Mouse (Mus musculus) liver, embryonic 15.5 days (tissue): ENCODE measurements around the gene Slc38a11. TPM values are rescaled to one million over a fixed set of nuclear protein-coding genes. Genes with fewer than 3 reads are reported as not detected.
A peak's percentile ranks its signal among the peaks of the same experiment; 100 is the strongest.

Experiments used
- ATAC-seq: fragments of 200-750 bp; cut with Nextera tagmentation; 2 replicates; pipeline ENCODE4 v1.8.0; 2017; ENCODE audit warnings: moderate number of reproducible peaks, mild to moderate bottlenecking, moderate library complexity; ENCODE audit not compliant: insufficient read depth
- H3K27ac ChIP-seq: fragments of 300-500 bp; sonication (generic); replicated peaks from 2 replicates; pipeline ENCODE4 v1.5.1; 2015; ENCODE audit warnings: mild to moderate bottlenecking, inconsistent platforms
- H3K27me3 ChIP-seq: fragments of 300-500 bp; sonication (generic); 2 replicates; pipeline ENCODE4 v1.6.1; 2015; ENCODE audit warnings: mild to moderate bottlenecking, inconsistent platforms
- H3K36me3 ChIP-seq: fragments of 300-500 bp; sonication (generic); replicated peaks from 2 replicates; pipeline ENCODE4 v1.6.1; 2015; ENCODE audit warnings: moderate library complexity, mild to moderate bottlenecking, inconsistent platforms
- H3K4me1 ChIP-seq: fragments of 300-500 bp; sonication (generic); replicated peaks from 2 replicates; pipeline ENCODE4 v1.6.1; 2015; ENCODE audit warnings: inconsistent platforms
- H3K4me2 ChIP-seq: fragments of 300-500 bp; sonication (generic); 2 replicates; pipeline ENCODE4 v1.6.1; 2015; ENCODE audit warnings: moderate library complexity, mild to moderate bottlenecking, inconsistent platforms
- H3K4me3 ChIP-seq: fragments of 300-500 bp; sonication (generic); replicated peaks from 2 replicates; pipeline ENCODE4 v1.5.1; 2015; ENCODE audit warnings: mild to moderate bottlenecking, inconsistent platforms
- H3K9ac ChIP-seq: fragments of 300-500 bp; sonication (generic); 2 replicates; pipeline ENCODE4 v1.6.1; 2015; ENCODE audit warnings: moderate library complexity, mild to moderate bottlenecking, inconsistent platforms
- H3K9me3 ChIP-seq: fragments of 300-500 bp; sonication (generic); replicated peaks from 2 replicates; pipeline ENCODE4 v1.6.1; 2016; ENCODE audit warnings: inconsistent platforms
- WGBS: fragments of 180-500 bp; shearing (Covaris S2); methylation state at CpG from one replicate; pipeline ENCODE4 v1.1.7; 2015; ENCODE audit warnings: mixed read lengths; ENCODE audit not compliant: insufficient replicate concordance; 5-methylcytosine and 5-hydroxymethylcytosine counted together
- polyA plus RNA-seq: library from polyadenylated mRNA; unstranded; fragments of >200 nt; fragmentation: Nextera tagmentation; extraction: Ambion mirVana; gene quantifications from 2 replicates; pipeline ENCODE4 v1.2.1, GENCODE M21; 2015

The Slc38a11 gene
- polyA plus RNA-seq, 1 experiment from 2014 or later: not detected

GRCm38 (mm10) chr2:65321998-65322754 lies 41.7 kb downstream of the Slc38a11 start:
- no peak overlapping the region for H3K4me2 ChIP-seq
- no peak for ATAC-seq
- 67% methylated on average over 6 of the region's 6 CpGs for WGBS

GRCm38 (mm10) chr2:65320975-65321374 lies 42.9 kb downstream of the Slc38a11 start:
- no peak overlapping the region for H3K27ac ChIP-seq
- WGBS: 62% methylated on average over 2 of the region's 2 CpGs
- no peak overlapping the region for H3K9ac ChIP-seq
- H3K27me3 ChIP-seq: no peaks in the 10 kb centered on the region
- no peaks in the 10 kb centered on the region for H3K9me3 ChIP-seq
- H3K36me3 ChIP-seq: no peaks in the 10 kb centered on the region
- ATAC-seq: no peak
- no peaks in the 10 kb centered on the region for H3K4me1 ChIP-seq
- no peak overlapping the region for H3K4me2 ChIP-seq
- H3K4me3 ChIP-seq: no peak overlapping the region

More at GRCm38 (mm10) chr2:65321998-65322754, 41.7 kb downstream of the Slc38a11 start:
- Histone ChIP-seq H3K4me1 (no peaks in the 10 kb centered on the region), H3K36me3 (no peaks in the 10 kb centered on the region), H3K27ac (no peak overlapping the region), H3K4me3 (no peak overlapping the region), H3K9me3 (no peaks in the 10 kb centered on the region), H3K27me3 (no peaks in the 10 kb centered on the region), H3K9ac (no peak overlapping the region)

- no peaks in the 10 kb centered on the region for H3K4me1 ChIP-seq
- H3K27me3 ChIP-seq: no peaks in the 10 kb centered on the region
- no peak overlapping the region for H3K9ac ChIP-seq
- no peaks in the 10 kb centered on the region for H3K36me3 ChIP-seq
- no peak overlapping the region for H3K4me2 ChIP-seq
- 56% methylated on average over 12 of the region's 12 CpGs for WGBS
- H3K4me3 ChIP-seq: no peak overlapping the region
- no peak overlapping the region for H3K27ac ChIP-seq
- H3K9me3 ChIP-seq: no peaks in the 10 kb centered on the region
- no peak for ATAC-seq
Observed at GRCm38 (mm10) chr2:65316721-65317120, 47.1 kb downstream of the Slc38a11 start.

- no peaks in the 10 kb centered on the region for H3K36me3 ChIP-seq
- ATAC-seq: no peak
- H3K27ac ChIP-seq: no peak overlapping the region
- no peak overlapping the region for H3K4me2 ChIP-seq
- H3K4me3 ChIP-seq: no peak overlapping the region
- WGBS: 67% methylated on average over 3 of the region's 3 CpGs
- no peaks in the 10 kb centered on the region for H3K9me3 ChIP-seq
- no peak overlapping the region for H3K9ac ChIP-seq
- no peaks in the 10 kb centered on the region for H3K27me3 ChIP-seq
- no peaks in the 10 kb centered on the region for H3K4me1 ChIP-seq
Observed at GRCm38 (mm10) chr2:65311250-65311649, 52.6 kb downstream of the Slc38a11 start.

GRCm38 (mm10) chr2:65296541-65296940 lies 67.3 kb downstream of the Slc38a11 start:
- no peak overlapping the region for H3K4me2 ChIP-seq
- H3K36me3 ChIP-seq: no peaks in the 10 kb centered on the region
- H3K9me3 ChIP-seq: no peaks in the 10 kb centered on the region
- no peak overlapping the region for H3K27ac ChIP-seq
- H3K9ac ChIP-seq: no peak overlapping the region
- ATAC-seq: no peak
- 37% methylated on average over 2 of the region's 2 CpGs for WGBS
- H3K27me3 ChIP-seq: no peaks in the 10 kb centered on the region
- H3K4me1 ChIP-seq: no peaks in the 10 kb centered on the region
- H3K4me3 ChIP-seq: no peak overlapping the region

DNA sequence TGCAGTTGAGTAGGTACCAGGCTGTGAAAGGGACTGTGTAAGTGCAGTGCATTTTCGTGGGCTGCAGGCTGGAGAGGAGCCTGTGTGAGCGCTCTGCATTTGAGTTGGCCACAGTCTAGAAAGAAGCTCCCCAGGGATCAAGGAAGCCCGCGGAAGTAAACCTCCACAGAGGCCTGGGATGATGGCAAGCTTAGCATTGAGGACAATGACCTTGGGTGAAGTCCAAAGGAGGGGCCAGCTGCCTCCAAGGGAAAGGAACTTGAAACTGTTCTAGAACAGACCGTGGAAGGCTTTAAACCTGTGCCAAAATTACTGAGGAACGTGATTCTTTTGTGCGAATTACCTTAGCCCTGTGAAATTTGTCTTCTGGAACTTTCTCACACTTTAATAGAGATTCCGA lies 69.7 kb downstream of the Slc38a11 start:
- H3K4me1 ChIP-seq: no peaks in the 10 kb centered on the region
- 69% methylated on average over 8 of the region's 8 CpGs for WGBS
- no peaks in the 10 kb centered on the region for H3K27me3 ChIP-seq
- no peak for ATAC-seq
- no peak overlapping the region for H3K9ac ChIP-seq
- H3K9me3 ChIP-seq: no peaks in the 10 kb centered on the region
- no peaks in the 10 kb centered on the region for H3K36me3 ChIP-seq
- H3K4me2 ChIP-seq: no peak overlapping the region
- H3K27ac ChIP-seq: no peak overlapping the region
- H3K4me3 ChIP-seq: no peak overlapping the region

DNA sequence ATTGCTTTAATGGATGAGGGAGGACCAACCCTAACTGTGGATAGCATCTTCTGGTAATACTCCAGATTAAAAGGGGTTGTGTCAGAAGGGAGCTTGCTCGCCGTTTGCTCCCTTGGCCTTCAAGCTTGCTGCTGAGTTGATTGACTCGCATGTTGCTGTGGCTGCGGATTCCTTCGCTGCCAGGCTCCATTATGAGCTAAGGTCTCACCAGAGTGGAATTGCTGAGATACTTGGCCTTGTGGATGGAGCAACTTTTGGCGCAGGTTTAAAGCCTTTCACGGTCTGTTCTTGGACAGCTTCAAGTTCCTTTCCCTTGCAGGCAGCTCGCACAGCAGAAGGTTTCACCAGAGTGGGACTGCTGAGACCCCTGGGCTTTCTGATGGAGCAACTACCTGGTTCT lies 70.4 kb downstream of the Slc38a11 start:
- H3K36me3 ChIP-seq: no peaks in the 10 kb centered on the region
- no peak for ATAC-seq
- H3K4me2 ChIP-seq: no peak overlapping the region
- H3K4me3 ChIP-seq: no peak overlapping the region
- no peaks in the 10 kb centered on the region for H3K27me3 ChIP-seq
- no peak overlapping the region for H3K9ac ChIP-seq
- H3K27ac ChIP-seq: no peak overlapping the region
- WGBS: 62% methylated on average over 8 of the region's 8 CpGs
- H3K4me1 ChIP-seq: no peaks in the 10 kb centered on the region
- no peaks in the 10 kb centered on the region for H3K9me3 ChIP-seq

- Histone ChIP-seq H3K36me3 (no peaks in the 10 kb centered on the region), H3K9ac (no peak overlapping the region), H3K9me3 (no peaks in the 10 kb centered on the region), H3K27me3 (no peaks in the 10 kb centered on the region), H3K27ac (no peak overlapping the region), H3K4me1 (peaks cover 3% of the 10 kb centered on the region; the same call in 1 of the 2 replicates), H3K4me3 (no peak overlapping the region), H3K4me2 (no peak overlapping the region)
- 61% methylated on average over 4 of the region's 4 CpGs for WGBS
- no peak for ATAC-seq
Observed at GRCm38 (mm10) chr2:65289721-65290120, 74.1 kb downstream of the Slc38a11 start.

GRCm38 (mm10) chr2:65288696-65289095 lies 75.1 kb downstream of the Slc38a11 start:
- 60% methylated on average over 1 of the region's 1 CpGs for WGBS
- no peak overlapping the region for H3K27ac ChIP-seq
- ATAC-seq: no peak

GRCm38 (mm10) chr2:65285380-65285779 lies 78.5 kb downstream of the Slc38a11 start:
- peak; percentile 64 for ATAC-seq
- H3K27me3 ChIP-seq: no peaks in the 10 kb centered on the region
- no peak overlapping the region for H3K9ac ChIP-seq
- no peak overlapping the region for H3K4me3 ChIP-seq
- H3K36me3 ChIP-seq: no peaks in the 10 kb centered on the region
- H3K9me3 ChIP-seq: no peaks in the 10 kb centered on the region
- H3K4me1 ChIP-seq: peaks cover 6% of the 10 kb centered on the region
- no peak overlapping the region for H3K4me2 ChIP-seq
- no peak overlapping the region for H3K27ac ChIP-seq
- 40% methylated on average over 3 of the region's 3 CpGs for WGBS

More at GRCm38 (mm10) chr2:65288696-65289095, 75.1 kb downstream of the Slc38a11 start:
- Histone ChIP-seq H3K4me2 (no peak overlapping the region), H3K9me3 (no peaks in the 10 kb centered on the region), H3K27me3 (no peaks in the 10 kb centered on the region), H3K4me3 (no peak overlapping the region), H3K9ac (no peak overlapping the region), H3K4me1 (peaks cover 6% of the 10 kb centered on the region), H3K36me3 (no peaks in the 10 kb centered on the region)

GRCm38 (mm10) chr2:65282979-65283378 lies 80.9 kb downstream of the Slc38a11 start:
- no peak overlapping the region for H3K27ac ChIP-seq

More at GRCm38 (mm10) chr2:65282979-65283378, 80.9 kb downstream of the Slc38a11 start:
- no peaks in the 10 kb centered on the region for H3K36me3 ChIP-seq
- H3K4me2 ChIP-seq: no peak overlapping the region
- no peak overlapping the region for H3K9ac ChIP-seq
- H3K4me3 ChIP-seq: no peak overlapping the region
- 37% methylated on average over 6 of the region's 6 CpGs for WGBS
- H3K9me3 ChIP-seq: no peaks in the 10 kb centered on the region
- ATAC-seq: no peak
- no peaks in the 10 kb centered on the region for H3K27me3 ChIP-seq
- peaks cover 6% of the 10 kb centered on the region for H3K4me1 ChIP-seq
